Mouse (Mus musculus) gastrocnemius, adult 8-10 months (tissue): ENCODE measurements at regions not wholly inside any gene's neighbourhood (a gene's known extent, or its start where the extent isn't known, plus 50 kb on each side); places are given as distances from the start of the nearest gene placed in this dataset.
A peak's percentile ranks its signal among the peaks of the same experiment; 100 is the strongest.

Experiments used
- DNase-seq, 2 experiments: peaks; one replicate each; pipeline ENCODE4 v3.0.0; 2022; ENCODE audit warnings: low spot score in 2 of 2

- DNase-seq: no peak
These were observed 145.8 kb upstream of the Rad23b start for GRCm38 (mm10) chr4:55203731-55204710.

GRCm38 (mm10) chr4:55206226-55206625, 143.6 kb upstream of the Rad23b start:
- no peak for DNase-seq

GRCm38 (mm10) chr4:55207749-55208385, 142.0 kb upstream of the Rad23b start:
- DNase-seq: no peak

- DNase-seq: no peak
These were observed 141.2 kb upstream of the Rad23b start for GRCm38 (mm10) chr4:55208386-55209345.

GRCm38 (mm10) chr4:55215425-55216174, 134.2 kb upstream of the Rad23b start:
- DNase-seq: no peak

- no peak for DNase-seq
These were observed 133.7 kb upstream of the Rad23b start for GRCm38 (mm10) chr4:55216175-55216545.

GRCm38 (mm10) chr4:55225766-55226165, 124.1 kb upstream of the Rad23b start:
- no peak for DNase-seq

GRCm38 (mm10) chr4:55227394-55227793, 122.4 kb upstream of the Rad23b start:
- no peak for DNase-seq

- no peak for DNase-seq
These were observed 118.3 kb upstream of the Rad23b start for GRCm38 (mm10) chr4:55231522-55231921.

GRCm38 (mm10) chr4:55237856-55238255, 112.0 kb upstream of the Rad23b start:
- no peak for DNase-seq

- peak; percentile 37 to 46 for DNase-seq
These were observed 109.4 kb upstream of the Rad23b start for GRCm38 (mm10) chr4:55240450-55240849.

- DNase-seq: no peak
These were observed 107.5 kb upstream of the Rad23b start for GRCm38 (mm10) chr4:55242331-55242730.

GRCm38 (mm10) chr4:55243091-55244058, 106.5 kb upstream of the Rad23b start:
- DNase-seq: no peak

GRCm38 (mm10) chr4:55245789-55246188, 104.1 kb upstream of the Rad23b start:
- no peak for DNase-seq

- no peak for DNase-seq
These were observed 99.5 kb upstream of the Rad23b start for GRCm38 (mm10) chr4:55250334-55250733.

GRCm38 (mm10) chr4:55251546-55251945, 98.3 kb upstream of the Rad23b start:
- no peak for DNase-seq

GRCm38 (mm10) chr4:55253769-55254168, 96.1 kb upstream of the Rad23b start:
- DNase-seq: no peak

GRCm38 (mm10) chr4:55271965-55272630, 77.7 kb upstream of the Rad23b start:
- no peak for DNase-seq
